Mouse (Mus musculus) C2C12 (cell line): Measurements from ENCODE around the gene Slc43a1. TPM values are rescaled to one million over a fixed set of nuclear protein-coding genes. Genes with fewer than 3 reads are reported as not detected.

ENCODE experiments used
- H3K27me3 ChIP-seq: one replicate; pipeline ENCODE4 v1.6.1; 2011; ENCODE audit not compliant: control insufficient read depth, insufficient read depth, insufficient read length
- H3K36me3 ChIP-seq: one replicate; pipeline ENCODE4 v1.6.1; 2011; ENCODE audit not compliant: control insufficient read depth, insufficient read depth
- H3K4me3 ChIP-seq: one replicate; pipeline ENCODE4 v1.5.1; 2011; ENCODE audit warnings: mild to moderate bottlenecking, control low read depth; ENCODE audit not compliant: poor library complexity, insufficient read depth, severe bottlenecking
- H3K79me2 ChIP-seq: one replicate; pipeline ENCODE4 v1.6.1; 2011; ENCODE audit not compliant: control insufficient read depth, insufficient read depth
- H3K79me3 ChIP-seq: one replicate; pipeline ENCODE4 v1.6.1; 2011; ENCODE audit warnings: low read depth, control low read depth
- H3ac ChIP-seq: one replicate; pipeline ENCODE3; 2011; ENCODE audit warnings: low read depth; ENCODE audit not compliant: control insufficient read depth, insufficient read length
- CEBPB ChIP-seq: IDR thresholded peaks from one replicate; pipeline ENCODE4 v1.6.1; 2011; ENCODE audit warnings: low read depth, mild to moderate bottlenecking, control low read depth, moderate library complexity
- CTCF ChIP-seq: IDR thresholded peaks from one replicate; pipeline ENCODE4 v1.5.1; 2011; ENCODE audit not compliant: control insufficient read depth, insufficient read depth, insufficient read length
- FOSL1 ChIP-seq: IDR thresholded peaks from one replicate; pipeline ENCODE4 v1.8.0; 2011; ENCODE audit warnings: mild to moderate bottlenecking, low read length; ENCODE audit not compliant: poor library complexity, insufficient read depth, severe bottlenecking
- MAX ChIP-seq: IDR thresholded peaks from one replicate; pipeline ENCODE4 v1.6.1; 2011; ENCODE audit warnings: mild to moderate bottlenecking, control low read depth
- MYOD1 ChIP-seq: IDR thresholded peaks from one replicate; pipeline ENCODE4 v1.6.1; 2011; ENCODE audit warnings: low read depth; ENCODE audit not compliant: control insufficient read depth, insufficient read length
- MYOG ChIP-seq: IDR thresholded peaks from one replicate; pipeline ENCODE4 v1.6.1; 2011; ENCODE audit not compliant: control insufficient read depth, insufficient read length; ENCODE audit errors: extremely low read depth
- USF1 ChIP-seq: IDR thresholded peaks from one replicate; pipeline ENCODE4 v1.6.1; 2011; ENCODE audit warnings: low read depth, mild to moderate bottlenecking, control low read depth, moderate library complexity
- polyA plus RNA-seq: library from polyadenylated mRNA; unstranded; fragments of >200 nt; fragmentation: generic; extraction: Trizol; gene quantifications from one replicate; pipeline ENCODE4 v1.2.1, GENCODE M21; 2012; ENCODE audit warnings: missing spikeins

Gene Slc43a1
- polyA plus RNA-seq, 1 experiment, result 6.6 TPM

GRCm38 (mm10) chr2:84841905-84842304 is 3.3 kb downstream of the Slc43a1 start:
- no peak overlapping the region for H3K4me3 ChIP-seq
- H3ac ChIP-seq, result no peak overlapping the region
- TF ChIP-seq MYOD1, result no peak
- no peak for TF ChIP-seq MYOG
- TF ChIP-seq USF1, result no peak
- no peaks in the 10 kb centered on the region for H3K27me3 ChIP-seq
- no peaks in the 10 kb centered on the region for H3K79me2 ChIP-seq
- no peaks in the 10 kb centered on the region for H3K79me3 ChIP-seq
- no peaks in the 10 kb centered on the region for H3K36me3 ChIP-seq

- H3K27me3 ChIP-seq, result no peaks in the 10 kb centered on the region
- no peaks in the 10 kb centered on the region for H3K79me3 ChIP-seq
- H3K4me3 ChIP-seq, result no peak overlapping the region
- no peak for TF ChIP-seq FOSL1
- no peak for TF ChIP-seq MYOG
- TF ChIP-seq MYOD1, result no peak
- no peak for TF ChIP-seq MAX
- TF ChIP-seq USF1, result no peak
- TF ChIP-seq CTCF, result no peak
- TF ChIP-seq CEBPB, result no peak
- no peaks in the 10 kb centered on the region for H3K36me3 ChIP-seq
- H3ac ChIP-seq, result no peak overlapping the region
- H3K79me2 ChIP-seq, result no peaks in the 10 kb centered on the region
Observed at GRCm38 (mm10) chr2:84843654-84844053, 5.0 kb downstream of the Slc43a1 start.

GRCm38 (mm10) chr2:84845226-84845625 is 6.6 kb downstream of the Slc43a1 start:
- Histone ChIP-seq H3ac (no peak overlapping the region), H3K36me3 (no peaks in the 10 kb centered on the region), H3K79me3 (no peaks in the 10 kb centered on the region), H3K79me2 (no peaks in the 10 kb centered on the region), H3K27me3 (no peaks in the 10 kb centered on the region), H3K4me3 (no peak overlapping the region)
- no peak for TF ChIP-seq USF1
- TF ChIP-seq MAX, result no peak
- no peak for TF ChIP-seq FOSL1
- no peak for TF ChIP-seq CEBPB

DNA sequence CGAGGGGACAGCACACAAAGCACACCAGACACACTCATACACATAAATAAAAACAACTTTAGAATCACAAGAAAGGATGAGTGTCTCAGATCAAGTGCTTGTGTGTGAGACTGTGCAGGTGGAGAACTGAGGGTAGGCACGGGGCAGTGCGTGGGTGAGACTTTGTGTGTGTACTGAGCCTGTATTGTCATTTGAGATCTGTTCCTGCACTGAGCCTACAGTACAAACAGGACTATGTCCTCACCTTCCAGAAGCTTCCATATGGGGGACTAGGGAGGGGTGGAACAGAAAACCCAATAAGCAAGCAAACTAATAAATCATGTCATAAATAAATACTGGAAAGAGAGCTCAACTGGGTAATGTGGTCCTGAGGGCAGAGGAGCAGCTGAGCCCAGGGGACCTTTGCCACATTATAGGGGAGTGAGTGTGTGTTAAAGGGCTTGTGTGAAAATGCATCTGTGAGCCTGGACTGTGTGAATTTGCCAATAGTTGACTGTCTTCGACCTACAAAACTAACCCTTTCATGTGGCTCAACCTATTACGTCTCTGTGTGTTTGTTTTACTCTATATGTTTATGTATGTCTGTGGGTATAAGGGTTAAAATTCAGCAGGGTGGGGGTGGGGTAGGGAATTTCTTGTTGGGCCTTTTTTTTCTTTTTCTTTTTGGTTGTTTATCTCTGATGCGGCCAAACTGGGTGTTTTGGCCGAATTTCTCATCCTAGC is 11.9 kb downstream of the Slc43a1 start:
- Histone ChIP-seq H3K79me3 (no peaks in the 10 kb centered on the region), H3K27me3 (no peaks in the 10 kb centered on the region), H3K36me3 (no peaks in the 10 kb centered on the region), H3ac (no peak overlapping the region), H3K79me2 (no peaks in the 10 kb centered on the region), H3K4me3 (no peak overlapping the region)
- TF ChIP-seq MAX (no peak), CEBPB (no peak), CTCF (no peak), MYOG (no peak), FOSL1 (no peak), MYOD1 (no peak), USF1 (no peak)

- H3K4me3 ChIP-seq, result no peak overlapping the region
- H3ac ChIP-seq, result no peak overlapping the region
- no peaks in the 10 kb centered on the region for H3K36me3 ChIP-seq
- no peaks in the 10 kb centered on the region for H3K79me3 ChIP-seq
- H3K27me3 ChIP-seq, result no peaks in the 10 kb centered on the region
- no peaks in the 10 kb centered on the region for H3K79me2 ChIP-seq
- TF ChIP-seq USF1, result no peak
- TF ChIP-seq MYOD1, result no peak
- no peak for TF ChIP-seq FOSL1
- TF ChIP-seq MAX, result no peak
- no peak for TF ChIP-seq MYOG
- TF ChIP-seq CTCF, result no peak
- no peak for TF ChIP-seq CEBPB
Observed at GRCm38 (mm10) chr2:84851130-84852040, 12.7 kb downstream of the Slc43a1 start.

GRCm38 (mm10) chr2:84855732-84856131 is 17.1 kb downstream of the Slc43a1 start:
- no peaks in the 10 kb centered on the region for H3K79me3 ChIP-seq
- H3K4me3 ChIP-seq, result no peak overlapping the region
- H3K79me2 ChIP-seq, result no peaks in the 10 kb centered on the region
- no peaks in the 10 kb centered on the region for H3K36me3 ChIP-seq
- H3K27me3 ChIP-seq, result no peaks in the 10 kb centered on the region
- H3ac ChIP-seq, result no peak overlapping the region
- TF ChIP-seq CTCF, result peak; percentile 59
- no peak for TF ChIP-seq CEBPB
- TF ChIP-seq MYOD1, result no peak
- no peak for TF ChIP-seq FOSL1
- TF ChIP-seq MYOG, result no peak
- no peak for TF ChIP-seq MAX
